Mouse (Mus musculus) MEL (cell line): Measurements from ENCODE around the gene Retreg1.

ENCODE experiments used
- CTCF ChIP-seq, 3 experiments: IDR thresholded peaks in 2 of 3; conservative IDR thresholded peaks in 1 of 3; 2 replicates each; pipeline ENCODE4 v1.5.1; 2011 to 2012; ENCODE audit warnings: low read length in 3 of 3, low read depth in 2 of 3, mild to moderate bottlenecking in 2 of 3, improper control_type of control experiment in 1 of 3, inconsistent platforms in 1 of 3, mixed read lengths in 1 of 3, moderate library complexity in 1 of 3; ENCODE audit not compliant: control insufficient read depth in 1 of 3, insufficient read depth in 1 of 3, poor library complexity in 1 of 3, severe bottlenecking in 1 of 3
- ETS1 ChIP-seq: IDR thresholded peaks from 2 replicates; pipeline ENCODE4 v1.6.1; 2012; ENCODE audit warnings: low read depth, mild to moderate bottlenecking, inconsistent platforms, low read length, improper control_type of control experiment, moderate library complexity
- GATA1 ChIP-seq: IDR thresholded peaks from 2 replicates; pipeline ENCODE4 v1.6.1; 2011; ENCODE audit warnings: low read depth, low read length, improper control_type of control experiment
- MAX ChIP-seq: IDR thresholded peaks from 2 replicates; pipeline ENCODE4 v1.6.1; 2011; ENCODE audit warnings: low read length, improper control_type of control experiment
- MXI1 ChIP-seq: IDR thresholded peaks from 2 replicates; pipeline ENCODE4 v1.6.1; 2011; ENCODE audit warnings: mild to moderate bottlenecking, low read depth, low read length, improper control_type of control experiment
- MYC ChIP-seq: IDR thresholded peaks from 2 replicates; pipeline ENCODE4 v1.6.1; 2011; ENCODE audit warnings: low read depth, mild to moderate bottlenecking, low read length, improper control_type of control experiment, moderate library complexity
- POLR2A ChIP-seq, 2 experiments: IDR thresholded peaks; 2 replicates each; pipeline ENCODE4 v1.6.1; 2011 to 2012; ENCODE audit warnings: low read length in 2 of 2, mild to moderate bottlenecking in 2 of 2, control low read depth in 1 of 2, improper control_type of control experiment in 1 of 2, low read depth in 1 of 2, moderate library complexity in 1 of 2; ENCODE audit not compliant: control insufficient read depth in 1 of 2, insufficient read depth in 1 of 2, poor library complexity in 1 of 2
- USF1 ChIP-seq: IDR thresholded peaks from 2 replicates; pipeline ENCODE4 v1.6.1; 2014; ENCODE audit warnings: low read depth, mild to moderate bottlenecking, inconsistent platforms, low read length, improper control_type of control experiment, moderate library complexity
- ZNF384 ChIP-seq: IDR thresholded peaks from 2 replicates; pipeline ENCODE4 v1.6.1; 2012; ENCODE audit warnings: low read depth, mild to moderate bottlenecking, inconsistent platforms, low read length, improper control_type of control experiment

DNA sequence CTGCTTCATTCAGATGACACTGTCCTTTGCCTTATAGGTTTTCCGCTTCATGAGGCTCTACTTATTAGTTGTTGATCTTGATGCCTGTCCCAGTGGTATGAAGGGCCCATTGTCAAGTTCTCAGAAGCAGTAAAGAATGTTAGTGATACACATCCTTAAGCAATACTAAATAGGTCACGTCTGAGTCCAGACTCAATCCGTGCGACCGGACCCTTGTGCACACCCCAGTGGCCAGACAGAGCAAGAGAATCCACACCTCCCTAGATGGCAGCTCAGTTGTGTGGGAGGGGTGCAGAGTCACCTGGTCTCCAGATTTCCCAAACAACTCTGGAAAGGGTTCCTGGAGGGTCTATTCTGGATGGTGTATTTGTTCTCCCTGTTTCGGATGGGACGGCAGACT is 103.5 kb downstream of the Retreg1 start:
- no peak for TF ChIP-seq MAX
- TF ChIP-seq ZNF384: no peak
- TF ChIP-seq POLR2A (IDR thresholded peaks at IDR 0.05; ENCODE audit: control insufficient read depth in 1 of 2, insufficient read depth in 1 of 2, low read depth in 1 of 2, low read length in 2 of 2, poor library complexity in 1 of 2): no peak
- no peak for TF ChIP-seq GATA1
- TF ChIP-seq ETS1: no peak
- TF ChIP-seq CTCF (IDR thresholded peaks at IDR 0.05 in 2 of 3, conservative IDR thresholded peaks at IDR 0.05 in 1 of 3; ENCODE audit: control insufficient read depth in 1 of 3, insufficient read depth in 1 of 3, low read depth in 2 of 3, low read length in 3 of 3, poor library complexity in 1 of 3, severe bottlenecking in 1 of 3): no peak
- no peak for TF ChIP-seq MXI1
- no peak for TF ChIP-seq USF1
- no peak for TF ChIP-seq MYC
